Mouse (Mus musculus) cerebellum, adult 2 months (tissue): ENCODE measurements around the gene Acot11.

Experiments
- CTCF ChIP-seq: fragments of 200-500 bp; IDR thresholded peaks from 2 replicates; pipeline ENCODE4 v1.5.1; 2011; ENCODE audit warnings: low read depth, mild to moderate bottlenecking, control low read depth, low read length, moderate library complexity, borderline replicate concordance; ENCODE audit not compliant: insufficient read depth
- POLR2A ChIP-seq: fragments of 200-500 bp; IDR thresholded peaks from 2 replicates; pipeline ENCODE4 v1.6.1; 2011; ENCODE audit warnings: low read length, control low read depth, borderline replicate concordance; ENCODE audit not compliant: insufficient read depth

DNA sequence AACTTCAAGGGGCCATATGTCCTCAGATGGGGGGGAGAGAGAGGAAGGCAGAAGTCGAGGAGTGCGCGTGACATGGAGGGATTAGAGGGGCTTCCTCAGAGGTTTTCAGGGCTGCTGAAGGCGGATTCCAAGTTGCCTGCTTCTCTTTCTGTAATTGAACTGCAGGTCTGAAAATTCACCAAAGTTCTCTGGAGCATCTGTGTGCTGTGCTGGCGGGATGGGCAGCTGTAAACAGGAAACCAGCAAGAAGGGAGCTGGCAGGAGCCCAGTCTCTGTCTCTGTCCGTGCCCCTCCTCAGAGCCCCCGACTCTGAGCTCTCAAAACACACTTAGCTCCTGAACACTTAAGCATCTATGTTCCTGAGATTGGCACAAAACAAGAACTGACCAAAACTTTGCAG is 36.5 kb upstream of the Acot11 start:
- TF ChIP-seq CTCF (no peak), POLR2A (no peak)
